Mouse (Mus musculus): ENCODE data around the gene Jpt1. TPM values are rescaled to one million over a fixed set of nuclear protein-coding genes. Genes with fewer than 3 reads are reported as not detected.

The Jpt1 gene
- total and polyA plus RNA-seq, 3 experiments = 294 to 479 (median 439) TPM

DNA sequence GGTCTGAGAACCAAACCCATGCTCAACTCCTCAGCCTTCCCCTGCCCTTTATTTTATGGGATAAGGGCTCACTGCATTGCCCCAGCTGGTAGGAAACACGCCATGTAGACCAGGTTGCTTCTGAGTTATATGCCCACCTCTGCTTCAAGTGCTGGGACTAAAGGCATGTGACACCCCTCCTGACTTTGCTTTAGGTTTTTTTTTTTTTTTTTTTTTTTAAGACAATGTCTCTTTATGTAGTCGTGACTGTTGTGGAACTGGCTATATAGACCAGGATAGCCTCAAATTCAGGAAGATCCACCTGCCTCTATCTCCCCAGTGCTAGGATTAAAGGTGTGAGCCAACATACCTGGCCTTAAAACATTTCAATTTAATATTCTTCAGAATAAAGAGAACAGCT is 8.5 kb upstream of the Jpt1 start:
- dilution Hi-C loops (cut with MboI; ENCODE audit: extremely low pct_ligation_motif_present, extremely low pct_unique_long_range_greater_than_20kb, low sequenced_read_pairs) (no loop called here), in situ Hi-C loops (cut with MboI; ENCODE audit: low pct_ligation_motif_present, low pct_unique_long_range_greater_than_20kb, low sequenced_read_pairs) (no loop called here)
- Histone ChIP-seq H3K4me2 (ENCODE audit: insufficient read depth, low read depth, poor library complexity, severe bottlenecking) (no peak overlapping the region), H3K4me1 (ENCODE audit: control insufficient read depth in 1 of 2, insufficient read depth in 2 of 2) (peaks cover 4 to 52% of the 10 kb centered on the region in 2 experiments; a peak in 3 of 4 replicates), H3K79me2 (replicated peaks; ENCODE audit: control insufficient read depth, extremely low read depth, insufficient read depth, poor library complexity, severe bottlenecking) (peaks cover 31% of the 10 kb centered on the region), H3K4me3 (replicated peaks in 1 of 3; ENCODE audit: low read depth in 2 of 3, low read length in 2 of 3, poor library complexity in 1 of 3) (no peak overlapping the region), H3K27ac (ENCODE audit: insufficient read depth, low read depth) (no peak overlapping the region), H3K9me3 (replicated peaks; ENCODE audit: low read length) (no peaks in the 10 kb centered on the region), H3K9ac (ENCODE audit: insufficient read depth, low read depth) (no peak overlapping the region), H3K27me3 (replicated peaks) (no peaks in the 10 kb centered on the region), H3K36me3 (replicated peaks in 1 of 2; ENCODE audit: control insufficient read depth in 1 of 2, insufficient read depth in 1 of 2, low read length in 1 of 2) (peaks cover 35 to 56% of the 10 kb centered on the region in 2 experiments)
- no peak for DNase-seq (ENCODE audit: extremely low read depth)
- TF ChIP-seq MEF2A (IDR thresholded peaks at IDR 0.05; ENCODE audit: borderline replicate concordance, low read depth, low read length) (no peak), TBP (conservative IDR thresholded peaks at IDR 0.05; ENCODE audit: low read depth, low read length) (no peak), TCF12 (IDR thresholded peaks at IDR 0.05; ENCODE audit: low read depth, low read length) (no peak), MAFK (IDR thresholded peaks at IDR 0.05; ENCODE audit: insufficient replicate concordance, low read length) (no peak), ZNF384 (IDR thresholded peaks at IDR 0.05; ENCODE audit: low read depth, low read length) (no peak), KAT2A (IDR thresholded peaks at IDR 0.05; ENCODE audit: insufficient replicate concordance, low read length) (no peak)

DNA sequence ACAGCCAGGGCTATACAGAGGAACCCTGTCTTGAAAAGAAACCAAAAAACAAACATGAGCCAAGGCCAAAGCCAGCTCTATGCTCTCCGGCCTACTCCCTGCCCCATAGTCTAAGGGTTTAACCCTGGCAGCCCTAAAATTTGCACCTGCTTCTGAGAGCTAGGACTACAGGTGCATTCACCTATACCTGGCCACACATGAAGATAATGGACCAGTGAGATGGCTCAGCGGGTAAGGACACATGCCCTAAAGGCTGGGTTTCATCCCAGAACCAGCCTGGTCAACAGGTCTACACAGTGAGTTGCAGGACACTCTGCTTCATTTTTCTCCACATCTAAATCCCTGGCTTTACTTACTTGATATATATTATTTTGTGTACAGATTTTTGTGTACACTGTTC is 8.1 kb upstream of the Jpt1 start:
- Histone ChIP-seq H3K4me2 (ENCODE audit: insufficient read depth, low read depth, poor library complexity, severe bottlenecking) (no peak overlapping the region), H3K79me2 (replicated peaks; ENCODE audit: control insufficient read depth, extremely low read depth, insufficient read depth, poor library complexity, severe bottlenecking) (peaks cover 27% of the 10 kb centered on the region), H3K4me3 (replicated peaks in 1 of 3; ENCODE audit: low read depth in 2 of 3, low read length in 2 of 3, poor library complexity in 1 of 3) (no peak overlapping the region), H3K9me3 (replicated peaks; ENCODE audit: low read length) (no peaks in the 10 kb centered on the region), H3K9ac (ENCODE audit: insufficient read depth, low read depth) (no peak overlapping the region), H3K4me1 (ENCODE audit: control insufficient read depth in 1 of 2, insufficient read depth in 2 of 2) (peaks cover 4 to 52% of the 10 kb centered on the region in 2 experiments; a peak in 3 of 4 replicates), H3K27ac (ENCODE audit: insufficient read depth, low read depth) (no peak overlapping the region), H3K36me3 (replicated peaks in 1 of 2; ENCODE audit: control insufficient read depth in 1 of 2, insufficient read depth in 1 of 2, low read length in 1 of 2) (peaks cover 32 to 52% of the 10 kb centered on the region in 2 experiments), H3K27me3 (replicated peaks) (no peaks in the 10 kb centered on the region)
- in situ Hi-C loops (cut with MboI; ENCODE audit: low pct_ligation_motif_present, low pct_unique_long_range_greater_than_20kb, low sequenced_read_pairs) = no loop called here
- TF ChIP-seq ZC3H11A (IDR thresholded peaks at IDR 0.05; ENCODE audit: low read depth, low read length) (no peak), POLR2AphosphoS2 (IDR thresholded peaks at IDR 0.05; ENCODE audit: low read depth, low read length) (0 out of 2 replicates have a peak, but pooled peaks have one; percentile 67)
- DNase-seq (ENCODE audit: extremely low read depth) = no peak
- dilution Hi-C loops (cut with MboI; ENCODE audit: extremely low pct_ligation_motif_present, extremely low pct_unique_long_range_greater_than_20kb, low sequenced_read_pairs) = no loop called here

DNA sequence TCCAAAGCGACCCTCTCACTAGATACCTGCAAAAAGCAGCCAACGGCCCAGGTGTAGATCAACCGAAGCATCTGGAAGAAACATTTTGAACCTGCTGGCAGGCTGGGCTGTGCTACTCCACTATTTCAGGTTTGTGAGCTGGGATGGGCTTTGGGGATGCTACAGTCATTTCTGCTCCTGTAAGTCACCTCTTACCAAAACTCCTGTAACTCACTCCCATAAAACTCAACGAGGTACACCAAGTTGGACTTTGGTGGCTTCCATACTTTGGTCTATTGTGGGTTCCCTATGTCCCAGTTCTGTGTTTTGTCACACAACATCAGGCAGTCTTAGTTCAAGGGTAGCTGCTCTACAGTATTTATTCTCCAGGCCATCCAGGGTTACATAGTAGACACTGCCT is 6.9 kb upstream of the Jpt1 start:
- Histone ChIP-seq H3K4me3 (replicated peaks in 1 of 3; ENCODE audit: low read depth in 2 of 3, low read length in 2 of 3, poor library complexity in 1 of 3) (no peak overlapping the region), H3K27ac (ENCODE audit: insufficient read depth, low read depth) (no peak overlapping the region), H3K27me3 (replicated peaks) (no peaks in the 10 kb centered on the region), H3K4me2 (ENCODE audit: insufficient read depth, low read depth, poor library complexity, severe bottlenecking) (no peak overlapping the region), H3K4me1 (ENCODE audit: control insufficient read depth in 1 of 2, insufficient read depth in 2 of 2) (peaks cover 4 to 46% of the 10 kb centered on the region in 2 experiments; a peak in 3 of 4 replicates), H3K9me3 (replicated peaks; ENCODE audit: low read length) (no peaks in the 10 kb centered on the region), H3K9ac (ENCODE audit: insufficient read depth, low read depth) (no peak overlapping the region), H3K36me3 (replicated peaks in 1 of 2; ENCODE audit: control insufficient read depth in 1 of 2, insufficient read depth in 1 of 2, low read length in 1 of 2) (peaks cover 22 to 41% of the 10 kb centered on the region in 2 experiments), H3K79me2 (replicated peaks; ENCODE audit: control insufficient read depth, extremely low read depth, insufficient read depth, poor library complexity, severe bottlenecking) (peaks cover 16% of the 10 kb centered on the region)
- no peak for DNase-seq (ENCODE audit: extremely low read depth)
- dilution Hi-C loops (cut with MboI; ENCODE audit: extremely low pct_ligation_motif_present, extremely low pct_unique_long_range_greater_than_20kb, low sequenced_read_pairs) (no loop called here), in situ Hi-C loops (cut with MboI; ENCODE audit: low pct_ligation_motif_present, low pct_unique_long_range_greater_than_20kb, low sequenced_read_pairs) (no loop called here)
- peak; percentile 56; the same call in 1 of the 2 replicates for TF ChIP-seq POLR2AphosphoS2 (IDR thresholded peaks at IDR 0.05; ENCODE audit: low read depth, low read length)
- no peak for TF ChIP-seq MYC (IDR thresholded peaks at IDR 0.05; ENCODE audit: low read depth, low read length)
- TF ChIP-seq ZMIZ1 (IDR thresholded peaks at IDR 0.05; ENCODE audit: low read depth, low read length) = no peak
